Mouse (Mus musculus): ENCODE data around the gene Etfbkmt.
A peak's percentile ranks its signal among the peaks of the same experiment; 100 is the strongest.
"Not testable (repeated sequence)": the region's sequence is repeated elsewhere in the genome, so short reads cannot be mapped to it uniquely, and the experiment has no call there.

Gene Etfbkmt

DNA sequence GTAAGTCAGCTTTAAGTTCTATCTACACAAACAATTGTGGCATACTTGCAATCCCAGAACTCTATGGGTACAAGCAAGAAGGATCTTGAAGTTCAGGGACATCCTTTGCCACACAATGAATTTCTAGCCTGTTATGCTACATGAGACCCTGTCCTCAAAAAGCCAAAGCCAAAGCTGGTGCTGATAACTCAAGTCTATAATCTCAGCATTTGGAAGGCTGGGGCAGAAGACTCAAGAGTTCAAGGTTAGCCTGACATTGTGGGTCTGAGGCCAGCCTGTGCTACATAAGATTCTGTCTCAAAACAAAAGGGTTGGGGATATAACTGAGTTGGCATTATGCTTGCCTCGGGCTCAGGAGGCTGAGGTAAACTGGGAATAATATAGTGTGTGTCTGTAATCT lies 47.7 kb downstream of the Etfbkmt start:
- no peak for DNase-seq

DNA sequence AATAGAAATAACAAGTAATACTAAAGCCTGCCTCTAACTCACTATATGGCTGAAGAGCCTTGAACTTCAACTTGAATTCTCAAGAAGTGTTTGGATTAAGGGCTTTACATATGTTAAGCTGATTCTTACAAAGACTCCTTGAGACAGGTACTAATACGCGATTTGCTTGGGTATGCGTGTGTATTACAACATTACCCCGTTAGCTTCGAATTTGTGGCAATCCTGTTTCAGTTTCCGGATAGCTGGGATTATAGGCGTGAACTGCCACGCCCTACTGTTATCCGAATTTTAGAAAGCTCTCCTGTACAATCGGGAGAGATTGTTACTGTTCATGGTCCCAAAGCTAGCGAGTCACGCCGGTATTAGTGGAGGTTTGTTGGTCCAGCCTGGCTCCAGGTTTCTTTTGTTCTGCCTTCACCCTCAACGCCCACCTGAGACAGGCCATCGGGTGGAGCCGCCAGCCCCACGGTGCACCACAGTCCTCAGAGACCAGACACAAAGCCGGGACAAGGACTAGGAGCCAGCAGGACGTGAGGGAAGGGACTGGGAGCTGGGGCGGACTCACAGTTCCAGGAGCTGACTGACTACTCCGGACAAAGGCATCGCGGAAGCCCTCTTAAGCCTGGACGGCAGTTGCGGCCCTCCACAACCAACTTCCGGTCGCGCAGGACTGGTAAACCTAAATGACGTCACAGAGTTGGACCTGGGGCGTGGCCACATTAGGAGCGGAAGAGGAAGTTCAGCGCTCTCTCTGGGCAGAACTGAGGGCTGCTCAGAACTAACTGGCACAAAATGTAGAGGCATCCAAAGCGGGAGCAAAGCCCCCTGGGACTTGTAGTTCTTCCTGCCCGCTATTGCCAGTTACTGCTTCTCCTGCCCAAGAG lies 48.6 kb downstream of the Etfbkmt start, which contains the start of gene Amn1:
Gene Amn1 (minus strand): TSS at position 672 of the 884 bp plus-strand sequence.
- peak; percentile 99 for DNase-seq

DNA sequence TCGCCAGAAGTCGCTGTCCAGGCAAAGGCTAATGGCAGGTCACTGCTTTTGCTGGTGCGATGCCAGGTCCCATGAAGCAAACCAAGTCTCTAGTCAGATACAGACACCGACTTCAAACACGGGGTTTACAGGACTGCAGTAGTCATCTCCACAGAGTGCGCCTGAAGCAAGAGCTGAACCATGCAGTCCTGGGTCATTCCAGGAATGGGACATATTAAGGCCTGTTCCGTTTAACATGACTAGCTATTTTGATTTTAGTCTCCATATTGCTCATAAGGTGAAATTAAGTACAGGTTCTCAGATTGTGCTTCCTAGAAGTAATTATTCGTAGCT lies 49.2 kb downstream of the Etfbkmt start:
- no peak for DNase-seq

DNA sequence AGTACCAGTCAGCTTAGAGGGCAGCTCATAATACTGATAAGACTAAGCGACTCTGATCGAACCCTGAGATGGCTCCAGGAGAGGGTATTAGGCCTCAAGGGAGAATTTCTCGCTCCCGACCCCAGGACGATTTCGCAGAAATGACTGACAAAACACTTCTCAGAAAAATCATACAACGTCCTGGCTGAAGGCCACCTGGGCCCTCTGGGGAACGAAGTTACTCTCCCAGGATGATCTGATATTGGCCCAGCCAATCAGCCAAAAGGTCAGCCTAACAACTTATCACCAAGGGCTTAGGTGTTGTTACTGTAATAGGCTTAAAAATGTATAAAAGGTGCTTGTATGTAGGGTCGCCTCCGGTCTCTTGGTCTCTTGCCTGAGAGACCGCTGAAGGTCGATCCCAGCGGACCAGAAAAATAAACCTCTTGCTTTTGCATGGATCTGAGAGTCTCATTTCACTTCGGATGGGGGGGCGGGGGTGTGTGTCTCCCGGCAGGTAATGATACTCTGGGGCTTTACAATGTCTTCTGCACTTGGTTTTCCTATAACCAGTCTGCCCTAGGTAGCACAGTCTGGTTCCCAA lies 49.8 kb downstream of the Etfbkmt start:
- no peak for DNase-seq

DNA sequence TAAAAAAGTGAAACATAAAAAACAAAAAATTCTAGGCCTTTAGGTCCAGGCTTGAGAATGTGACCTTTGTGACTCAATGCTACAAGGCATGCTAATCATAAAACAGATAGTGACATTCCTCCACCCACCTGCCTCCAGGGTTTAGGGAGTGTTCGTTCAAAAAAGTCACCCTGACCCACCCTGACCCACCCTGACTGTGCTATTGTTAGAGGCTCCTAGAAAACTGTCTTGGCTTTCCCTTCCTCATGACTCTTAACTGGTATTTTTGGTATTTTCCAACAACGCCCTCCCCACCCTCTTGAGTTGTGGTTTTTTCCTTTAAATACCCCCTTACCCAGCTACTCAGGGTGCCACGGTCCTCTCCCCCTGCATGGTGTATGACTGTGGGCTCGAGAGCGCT lies 52.3 kb downstream of the Etfbkmt start:
- DNase-seq: not testable (repeated sequence)

DNA sequence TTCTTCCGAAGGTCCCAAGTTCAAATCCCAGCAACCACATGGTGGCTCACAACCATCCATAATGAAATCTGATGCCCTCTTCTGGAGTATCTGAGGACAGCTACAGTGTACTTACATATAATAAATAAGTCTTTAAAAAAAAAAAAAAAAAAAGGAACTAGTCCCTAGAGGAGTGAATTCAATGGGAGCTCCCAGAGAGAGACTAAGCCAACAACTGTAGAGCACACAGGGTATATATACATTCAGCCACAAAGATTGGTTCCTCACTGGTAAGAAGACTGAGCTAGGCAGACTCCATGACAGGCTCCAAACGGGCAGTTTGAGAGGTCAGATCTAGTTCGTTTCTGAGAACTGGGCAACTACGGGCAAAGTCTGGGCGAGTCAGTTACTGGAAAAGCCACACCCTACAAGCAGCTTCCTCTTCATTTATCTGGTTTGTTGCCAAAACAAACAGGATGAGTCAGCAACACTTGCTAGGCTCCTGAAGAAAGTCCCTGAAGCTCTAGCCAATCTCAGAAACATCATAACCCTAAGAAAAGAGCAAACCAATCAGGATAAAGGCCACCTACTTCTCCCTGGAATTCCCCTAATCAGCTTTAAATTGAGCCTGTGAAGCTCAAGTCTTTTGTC lies 53.7 kb downstream of the Etfbkmt start:
- peak; percentile 62 for DNase-seq

DNA sequence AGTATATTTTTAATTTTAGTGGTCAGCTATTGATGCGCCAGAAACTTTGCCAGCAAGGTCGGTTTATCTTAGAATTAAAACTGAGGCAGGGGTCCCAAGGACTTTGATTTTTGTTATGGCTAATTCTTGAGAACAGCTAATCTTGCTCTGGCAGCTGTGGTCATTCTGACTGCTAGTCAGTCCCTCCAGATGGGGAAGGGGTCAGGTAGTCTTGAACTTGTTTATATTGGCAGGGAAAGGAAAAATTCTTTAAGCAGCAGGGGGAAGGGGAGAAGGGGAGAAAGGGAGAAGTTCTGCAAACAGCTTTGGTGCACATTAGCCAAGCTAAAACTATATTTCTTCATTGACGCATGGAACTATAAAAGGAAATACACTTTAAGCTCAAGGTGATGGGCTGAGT lies 57.5 kb downstream of the Etfbkmt start:
- DNase-seq: peak; percentile 15

DNA sequence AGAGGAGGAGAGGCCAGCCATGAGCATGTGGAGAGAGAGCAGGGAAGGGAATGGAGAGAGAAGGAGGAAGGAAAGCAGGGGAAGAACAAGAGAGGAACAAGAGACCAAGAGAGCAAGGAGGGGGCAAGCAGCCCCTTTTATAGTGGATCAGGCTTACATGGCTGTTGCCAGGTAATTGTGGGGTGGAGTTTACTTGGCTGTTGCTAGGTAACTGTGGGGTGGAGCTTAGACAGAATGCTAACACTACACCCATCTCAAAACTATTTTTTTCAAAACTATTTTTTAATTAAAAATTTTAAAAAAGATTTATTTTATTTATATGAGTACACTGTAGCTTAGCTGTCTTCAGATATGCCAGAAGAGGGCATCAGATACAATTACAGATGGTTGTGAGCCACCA lies 58.9 kb downstream of the Etfbkmt start:
- no peak for DNase-seq
